9 mouse cellular contexts compared by ENCODE assay signal in genomic region chr6:37391313-37391712, GRCm38 (mm10). TPM values are rescaled to one million over a fixed set of nuclear protein-coding genes. Genes with fewer than 3 reads are reported as not detected.
A peak's percentile ranks its signal among the peaks of the same experiment; 100 is the strongest.
DNase-seq lines count a peak whose midpoint lies in the region; ATAC-seq lines count a peak whose summit lies in the region.
"Had no signal": no experiment of that assay in that cellular context is flagged by ENCODE, and none has a peak within 500 bp of the region (broad histone marks: within the 10 kb centered on the region; RNA-seq: fewer than 3 reads in every experiment).

No protein-coding gene starts in this region.

- H3K27me3 ChIP-seq in heart, embryonic 16.5 days (ENCODE audit: control insufficient read depth, insufficient read depth, low read length), result no peaks in the 10 kb centered on the region
- H3K27me3 ChIP-seq: neural tube, embryonic 12.5 days had no signal

- no peak overlapping the region for H3K4me3 ChIP-seq in heart, embryonic 16.5 days (ENCODE audit: low read length)
- H3K4me3 ChIP-seq: neural tube, embryonic 12.5 days had no signal

- peaks cover 71% of the 10 kb centered on the region for H3K4me1 ChIP-seq in heart, embryonic 16.5 days (ENCODE audit: control insufficient read depth, insufficient read depth, low read length)

- H3K4me2 ChIP-seq in heart, embryonic 16.5 days (ENCODE audit: low read depth, low read length), result no peak overlapping the region
- H3K4me2 ChIP-seq: neural tube, embryonic 12.5 days had no signal

- WGBS in heart, embryonic 16.5 days, result 54% methylated on average over 7 of the region's 7 CpGs

- peak overlapping the region; percentile 63 for H3K27ac ChIP-seq in heart, embryonic 16.5 days (ENCODE audit: low read length)
- H3K27ac ChIP-seq: neural tube, embryonic 12.5 days had no signal

- peak; percentile 51 to 77 for DNase-seq in adrenal gland, adult (ENCODE audit: inconsistent age in 2 of 2, low spot score in 1 of 2)
- DNase-seq in adrenal gland, postnatal 4 days (ENCODE audit: low spot score in 2 of 2), result no peak
- peak; percentile 25 for DNase-seq in adrenal gland, postnatal 10 days
- peak; percentile 32 to 63 for DNase-seq in kidney, postnatal 36 days
- no peak for DNase-seq in spleen, postnatal 10 days (ENCODE audit: low spot score in 2 of 2)
- no peak for DNase-seq in left cerebral cortex, adult 8-10 months (ENCODE audit: low spot score in 2 of 2)
- no peak for DNase-seq in layer of hippocampus, postnatal 25 days (ENCODE audit: extremely low spot score in 1 of 2, low spot score in 1 of 2)

- H3K36me3 ChIP-seq in heart, embryonic 16.5 days (ENCODE audit: control insufficient read depth, insufficient read depth), result no peaks in the 10 kb centered on the region
- H3K36me3 ChIP-seq: neural tube, embryonic 12.5 days had no signal

- no peak for ATAC-seq in heart, embryonic 16.5 days (replicated peaks; ENCODE audit: extremely low read depth, insufficient read depth, low FRiP score)

- H3K9me3 ChIP-seq in heart, embryonic 16.5 days (replicated peaks; ENCODE audit: control insufficient read depth, low read length), result no peaks in the 10 kb centered on the region
- H3K9me3 ChIP-seq: neural tube, embryonic 12.5 days had no signal

- no peak overlapping the region for H3K9ac ChIP-seq in heart, embryonic 16.5 days (ENCODE audit: low read length)
- H3K9ac ChIP-seq: neural tube, embryonic 12.5 days had no signal

RNA-seq across cellular contexts. Expression of gene Creb3l2, which starts 50.6 kb away (rescaled TPM):
- 10 to 100 TPM; 71.3 to 78.3 TPM for total RNA-seq in adrenal gland, postnatal 4 days (2021)
- 10 to 100 TPM; 42.8 to 46.2 TPM for total RNA-seq in adrenal gland, postnatal 10 days (2021)
- 28.0 and 28.2 TPM in 2 replicates for polyA plus RNA-seq in heart, embryonic 16.5 days (2015; fragmentation: Nextera tagmentation; extraction: Ambion mirVana)
- total RNA-seq in left cerebral cortex, adult 8-10 months (2022), result 10 to 100 TPM in 1 of 4 experiments, 1 to 10 TPM in 3; 7.9 to 10.8 (median 9.6) TPM
- 10 to 100 TPM in 1 of 2 experiments, 1 to 10 TPM in 1; 8.8 to 10.3 TPM for total RNA-seq in layer of hippocampus, postnatal 25 days (2021)

Comparison
In these comparisons a context has a peak if more than half of its experiments do, and no peak if none do; other contexts are left out.
1. DNase-seq: peak in adrenal gland, adult (2 of 2), adrenal gland, postnatal 10 days (single experiment) and kidney, postnatal 36 days (2 of 2); none in adrenal gland, postnatal 4 days (0 of 2), spleen, postnatal 10 days (0 of 2), left cerebral cortex, adult 8-10 months (0 of 2) and layer of hippocampus, postnatal 25 days (0 of 2).